ENCODE assay signal across 18 mouse cellular contexts in the genomic region with DNA sequence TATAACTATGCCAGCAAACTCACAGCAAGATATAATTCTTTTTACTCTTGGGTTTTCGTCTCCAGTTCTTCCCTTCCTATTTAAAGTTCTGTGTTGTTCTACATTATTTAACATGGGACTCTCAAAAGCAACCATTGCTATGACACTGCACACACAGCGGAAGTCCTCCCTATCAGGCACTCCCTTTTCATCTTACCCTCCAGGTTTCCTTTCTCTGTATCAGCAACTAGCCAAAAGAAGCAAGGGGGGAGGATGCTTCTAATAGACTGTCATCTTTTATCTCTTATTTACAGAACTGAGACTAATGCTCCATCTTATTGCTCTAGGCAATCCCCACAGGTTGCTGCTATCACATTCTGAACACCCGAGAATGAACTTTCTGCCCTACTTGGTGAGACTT.
"Had no signal": no experiment of that assay in that cellular context is flagged by ENCODE, and none has a peak within 500 bp of the region (broad histone marks: within the 10 kb centered on the region; RNA-seq: fewer than 3 reads in every experiment).

No protein-coding gene starts in this region.

- H3K4me2 ChIP-seq: liver, embryonic 11.5 days; liver, embryonic 13.5 days; liver, embryonic 15.5 days; lung, embryonic 15.5 days; midbrain, embryonic 13.5 days; neural tube, embryonic 12.5 days; stomach, embryonic 15.5 days had no signal

- ATAC-seq: liver, postnatal 0 days; lung, postnatal 0 days; midbrain, embryonic 13.5 days had no signal

- H3K27me3 ChIP-seq: liver, embryonic 13.5 days; liver, embryonic 15.5 days; lung, embryonic 15.5 days; midbrain, embryonic 13.5 days; neural tube, embryonic 12.5 days; stomach, embryonic 15.5 days had no signal

- H3K4me3 ChIP-seq: liver, embryonic 13.5 days; liver, embryonic 15.5 days; lung, embryonic 15.5 days; midbrain, embryonic 13.5 days; neural tube, embryonic 12.5 days; stomach, embryonic 15.5 days had no signal

- H3K36me3 ChIP-seq: liver, embryonic 13.5 days; liver, embryonic 15.5 days; lung, embryonic 15.5 days; midbrain, embryonic 13.5 days; neural tube, embryonic 12.5 days; stomach, embryonic 15.5 days had no signal

- H3K9me3 ChIP-seq: liver, embryonic 13.5 days; liver, embryonic 15.5 days; lung, embryonic 15.5 days; midbrain, embryonic 13.5 days; neural tube, embryonic 12.5 days; stomach, embryonic 15.5 days had no signal

- H3K4me1 ChIP-seq: liver, embryonic 13.5 days; liver, embryonic 15.5 days; lung, embryonic 15.5 days; midbrain, embryonic 13.5 days; neural tube, embryonic 12.5 days; stomach, embryonic 15.5 days had no signal

- H3K27ac ChIP-seq: liver, embryonic 13.5 days; liver, embryonic 15.5 days; lung, embryonic 15.5 days; macrophage; midbrain, embryonic 13.5 days; neural tube, embryonic 12.5 days; stomach, embryonic 15.5 days; stomach, postnatal 0 days had no signal

- H3K9ac ChIP-seq: liver, embryonic 13.5 days; liver, embryonic 15.5 days; liver, postnatal 0 days; lung, embryonic 15.5 days; midbrain, embryonic 13.5 days; neural tube, embryonic 12.5 days; stomach, embryonic 15.5 days had no signal

- DNase-seq: liver, embryonic 13.5 days; liver, postnatal 0 days; lung, adult 2 months; lung, postnatal 14 days; lung, postnatal 36 days; right cerebral cortex, postnatal 14 days; thymus, adult 2 months; thymus, postnatal 25 days; thymus, postnatal 4 days had no signal
